Mouse (Mus musculus): Measurements from ENCODE around the gene Fbxo40. TPM values are rescaled to one million over a fixed set of nuclear protein-coding genes. Genes with fewer than 3 reads are reported as not detected.

Gene Fbxo40
- total RNA-seq, 2 experiments from 2014 or later = 0.13 to 0.20 TPM

DNA sequence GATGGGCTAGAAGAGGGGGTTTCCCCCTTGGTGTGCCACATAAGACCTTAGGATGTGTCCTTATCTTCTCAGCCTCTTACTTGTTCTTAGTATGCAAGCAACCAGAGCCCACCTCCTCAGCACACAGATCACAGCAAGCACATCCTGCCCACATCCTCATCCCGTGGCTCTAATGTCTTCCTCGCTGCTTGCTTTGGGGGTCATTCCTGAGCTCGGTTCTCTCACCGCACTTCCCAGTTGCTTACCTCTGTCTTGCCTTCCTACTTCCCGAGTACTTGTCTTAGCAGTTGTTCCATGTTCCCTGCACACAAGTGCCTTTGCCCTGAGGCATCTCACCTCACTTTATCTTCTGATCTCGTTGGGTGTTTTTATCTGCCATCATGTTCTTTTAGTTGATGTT, 68.3 kb downstream of the Fbxo40 start:
- no peak for DNase-seq

DNA sequence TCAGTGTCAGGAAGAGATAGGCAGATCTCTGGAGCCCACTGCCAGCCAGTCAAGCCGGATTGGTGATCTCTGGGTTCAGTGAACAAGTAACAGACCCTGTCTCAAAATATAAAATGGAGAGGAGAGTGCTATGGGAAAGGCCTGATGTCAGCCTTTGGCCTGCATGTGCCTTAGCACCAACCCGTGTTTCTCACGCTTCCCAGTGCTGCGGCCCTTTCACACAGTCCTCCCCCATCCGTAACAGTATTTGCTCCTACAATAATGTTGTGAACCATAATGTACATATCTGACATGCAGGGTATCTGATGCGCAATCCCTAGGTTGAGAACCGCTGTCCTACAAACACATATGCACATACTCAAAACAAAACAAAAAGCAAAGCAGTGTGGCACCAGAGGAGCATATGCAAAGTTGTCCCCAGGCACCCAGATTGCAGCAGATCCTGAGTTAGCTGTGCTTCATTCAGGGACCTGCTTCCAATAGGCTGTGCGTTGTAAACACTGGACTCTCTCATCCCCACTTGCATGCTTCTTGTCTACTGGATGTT, 69.1 kb downstream of the Fbxo40 start:
- DNase-seq = no peak

DNA sequence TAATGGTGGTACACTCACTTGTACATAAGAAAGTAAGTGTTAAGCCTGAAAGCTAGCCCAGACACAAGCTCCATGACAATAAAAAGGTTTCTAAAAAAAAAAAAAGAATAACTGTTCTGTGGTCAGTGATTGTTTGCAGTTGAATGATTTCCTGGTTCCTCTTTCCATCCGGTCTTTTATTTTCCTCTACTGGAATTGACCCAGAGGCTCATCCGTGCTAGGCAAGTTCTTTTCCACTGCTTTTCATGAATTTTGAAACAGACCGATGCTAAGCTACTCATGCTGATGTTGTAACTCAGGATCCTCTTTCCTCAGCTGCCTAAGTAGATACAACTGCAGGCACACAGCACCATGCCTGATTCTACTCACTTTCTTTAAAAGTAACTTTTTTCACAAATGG, 69.9 kb downstream of the Fbxo40 start:
- DNase-seq = no peak

DNA sequence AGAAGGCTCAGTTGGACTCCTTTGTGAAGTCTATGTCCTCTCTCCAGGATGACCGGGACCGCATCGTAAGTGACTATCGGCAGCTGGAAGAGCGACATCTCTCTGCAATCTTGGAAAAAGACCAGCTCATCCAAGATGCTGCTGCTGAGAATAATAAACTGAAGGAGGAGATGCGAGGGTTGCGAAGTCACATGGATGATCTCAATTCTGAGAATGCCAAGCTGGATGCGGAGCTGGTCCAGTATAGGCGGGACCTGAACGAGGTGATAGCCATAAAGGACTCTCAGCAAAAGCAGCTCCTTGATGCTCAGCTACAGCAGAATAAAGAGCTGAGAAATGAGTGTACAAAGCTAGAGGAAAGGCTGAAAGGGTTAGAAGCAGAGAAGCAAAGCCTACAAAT, 71.8 kb downstream of the Fbxo40 start:
- no peak for DNase-seq

DNA sequence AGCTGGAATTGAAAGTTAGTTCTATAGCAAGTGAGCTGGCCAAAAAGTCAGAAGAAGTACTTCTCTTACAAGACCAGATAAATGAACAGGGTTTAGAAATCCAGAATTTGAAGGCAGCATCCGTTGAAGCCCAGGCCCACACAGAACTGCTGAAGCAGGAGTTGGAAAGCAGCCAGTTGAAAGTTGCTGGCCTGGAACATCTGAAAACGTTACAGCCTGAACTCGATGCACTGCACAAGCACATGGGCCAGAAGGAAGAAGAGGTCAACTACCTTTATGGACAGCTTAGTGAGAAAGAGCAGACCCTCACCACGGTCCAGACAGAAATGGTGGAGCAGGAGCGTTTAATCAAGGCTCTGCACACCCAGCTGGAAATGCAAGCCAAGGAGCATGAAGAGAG, 76.1 kb downstream of the Fbxo40 start:
- no peak for DNase-seq

Other genes with a start within 250 kb of the Fbxo40 start
- 1 to 10 TPM in 1 of 2 experiments, under 1 TPM in 1; 0.96 to 2.6 TPM for gene Slc15a2, start 205.5 kb downstream of the Fbxo40 start, total RNA-seq (2021)
- gene Iqcb1, start 162.1 kb downstream of the Fbxo40 start, total RNA-seq (2021) = 10 to 100 TPM; 16.9 to 19.1 TPM
- 1 to 10 TPM in 1 of 2 experiments, under 1 TPM in 1; 0.56 to 1.6 TPM for gene Eaf2, start 115.5 kb downstream of the Fbxo40 start, total RNA-seq (2021)
- gene Golgb1, start 115.3 kb downstream of the Fbxo40 start, total RNA-seq (2021) = 10 to 100 TPM; 82.8 to 91.6 TPM
- gene Hcls1, start 55.5 kb downstream of the Fbxo40 start, total RNA-seq (2021) = 10 to 100 TPM; 10.4 to 11.7 TPM
- under 1 TPM; 0.66 to 0.76 TPM for gene Polq, start 21.3 kb upstream of the Fbxo40 start, total RNA-seq (2021)